Mouse (Mus musculus) ES-E14 (cell line): ENCODE results near the gene Fam205a2. TPM values are rescaled to one million over a fixed set of nuclear protein-coding genes. Genes with fewer than 3 reads are reported as not detected.
"Not testable (repeated sequence)": the region's sequence is repeated elsewhere in the genome, so short reads cannot be mapped to it uniquely, and the experiment has no call there.

Experiments used
- DNase-seq: peaks from one replicate; pipeline ENCODE4 v3.0.0-alpha.2; 2013; ENCODE audit warnings: low read depth, low spot score
- H3K27ac ChIP-seq: 2 replicates; pipeline ENCODE4 v1.5.1; 2012; ENCODE audit warnings: low read depth, mild to moderate bottlenecking, low read length, moderate library complexity, mixed read lengths; ENCODE audit not compliant: poor library complexity, insufficient read depth, severe bottlenecking
- H3K36me3 ChIP-seq: 2 replicates; pipeline ENCODE4 v1.6.1; 2012; ENCODE audit warnings: mild to moderate bottlenecking, low read length, moderate library complexity, mixed read lengths; ENCODE audit not compliant: control insufficient read depth, poor library complexity, insufficient read depth, severe bottlenecking
- H3K4me1 ChIP-seq, 2 experiments: fragments of 150-350 bp in 1 of 2; sonication (generic) in 1 of 2; 2 replicates each; pipeline ENCODE4 v1.6.1; 2012; ENCODE audit warnings: low read length in 2 of 2, mild to moderate bottlenecking in 1 of 2, mixed read lengths in 1 of 2; ENCODE audit not compliant: control insufficient read depth in 2 of 2, insufficient read depth in 2 of 2, poor library complexity in 1 of 2
- H3K4me3 ChIP-seq, 2 experiments: fragments of 150-350 bp in 1 of 2; sonication (generic) in 1 of 2; 2 replicates each; pipeline ENCODE4 v1.5.1; 2012; ENCODE audit warnings: low read length in 2 of 2, low read depth in 1 of 2, mild to moderate bottlenecking in 1 of 2, mixed read lengths in 1 of 2; ENCODE audit not compliant: insufficient read depth in 1 of 2, poor library complexity in 1 of 2, severe bottlenecking in 1 of 2
- H3K9ac ChIP-seq: 2 replicates; pipeline ENCODE4 v1.6.1; 2012; ENCODE audit warnings: low read depth, mild to moderate bottlenecking, low read length, mixed read lengths; ENCODE audit not compliant: poor library complexity, insufficient read depth, severe bottlenecking
- H3K9me3 ChIP-seq: fragments of 150-350 bp; sonication (generic); 2 replicates; pipeline ENCODE4 v1.6.1; 2012; ENCODE audit warnings: low read depth, mild to moderate bottlenecking, low read length; ENCODE audit not compliant: control insufficient read depth, insufficient read depth
- in situ Hi-C, 2 experiments: fragments of 600-800 bp; cut with MboI; formaldehyde crosslinking; loops; one replicate each; pipeline ENCODE4 v1.15.1; 2025; ENCODE audit warnings: low sequenced_read_pairs in 2 of 2, inconsistent platforms in 1 of 2; ENCODE audit not compliant: unreplicated experiment in 2 of 2
- total RNA-seq: library from RNA; depleted of rRNA; stranded (reverse); fragments of 300-350 nt; gene quantifications from 2 replicates; pipeline ENCODE4 v1.2.3, GENCODE M21; 2012; rRNA removed

Fam205a2 gene
- total RNA-seq: not detected in 2 replicates

GRCm38 (mm10) chr4:42528075-42528474 lies at the start of gene Fam205a2:
TSS of gene Fam205a2 (minus strand) at chr4:42528175.
- H3K4me1 ChIP-seq, H3K27ac ChIP-seq, in situ Hi-C loops: not testable (repeated sequence)

More at GRCm38 (mm10) chr4:42528075-42528474, at the start of gene Fam205a2:
- H3K36me3 ChIP-seq, H3K9ac ChIP-seq, H3K9me3 ChIP-seq, DNase-seq, H3K4me3 ChIP-seq: not testable (repeated sequence)

Other genes starting within 250 kb of the Fam205a2 start
- not detected in 2 replicates for gene Gm21953, start 233.9 kb downstream of the Fam205a2 start, total RNA-seq
- not detected in 2 replicates for gene Fam205a3, start 209.8 kb downstream of the Fam205a2 start, total RNA-seq
- gene Gm21586, start 88.8 kb downstream of the Fam205a2 start, total RNA-seq: not detected in 2 replicates
- gene Gm2163, start 61.4 kb downstream of the Fam205a2 start, total RNA-seq: not detected in 2 replicates
- gene Gm10591, start 84.0 kb upstream of the Fam205a2 start, total RNA-seq: not detected in 2 replicates
- not detected in 2 replicates for gene Gm2564, start 101.5 kb upstream of the Fam205a2 start, total RNA-seq
- gene Ccl27b, start 127.1 kb upstream of the Fam205a2 start, total RNA-seq: not detected in 2 replicates
- gene Il11ra2, start 133.7 kb upstream of the Fam205a2 start, total RNA-seq: not detected in 2 replicates
- not detected in 2 replicates for gene 4930578G10Rik, start 207.4 kb upstream of the Fam205a2 start, total RNA-seq
- not detected in 2 replicates for gene Ccl19, start 228.4 kb upstream of the Fam205a2 start, total RNA-seq
- gene Ccl21a, start 245.8 kb upstream of the Fam205a2 start, total RNA-seq: not detected in 2 replicates